Mouse (Mus musculus) stomach, postnatal 0 days (tissue): Measurements from ENCODE around the gene Ppp1r27. TPM values are rescaled to one million over a fixed set of nuclear protein-coding genes. Genes with fewer than 3 reads are reported as not detected.

Experiments used
- ATAC-seq: fragments of 200-750 bp; cut with Nextera tagmentation; 2 replicates; pipeline ENCODE4 v1.8.0; 2017; ENCODE audit not compliant: low FRiP score, low TSS enrichment
- DNase-seq: peaks from one replicate; pipeline ENCODE4 v3.0.0-alpha.2; 2016; ENCODE audit warnings: low spot score
- H3K27ac ChIP-seq: fragments of 300-500 bp; sonication (generic); replicated peaks from 2 replicates; pipeline ENCODE4 v1.5.1; 2014; ENCODE audit warnings: mild to moderate bottlenecking, control low read depth
- H3K27me3 ChIP-seq: fragments of 300-500 bp; sonication (generic); 2 replicates; pipeline ENCODE4 v1.6.1; 2014; ENCODE audit warnings: low read length; ENCODE audit not compliant: control insufficient read depth, insufficient read depth
- H3K36me3 ChIP-seq: fragments of 300-500 bp; sonication (generic); 2 replicates; pipeline ENCODE4 v1.6.1; 2014; ENCODE audit warnings: low read length, mixed read lengths; ENCODE audit not compliant: control insufficient read depth, insufficient read depth
- H3K4me1 ChIP-seq: fragments of 300-500 bp; sonication (generic); replicated peaks from 2 replicates; pipeline ENCODE4 v1.6.1; 2014; ENCODE audit warnings: antibody characterized with exemption; ENCODE audit not compliant: control insufficient read depth, insufficient read depth
- H3K4me2 ChIP-seq: fragments of 300-500 bp; sonication (generic); replicated peaks from 2 replicates; pipeline ENCODE4 v1.6.1; 2014; ENCODE audit warnings: low read depth, mild to moderate bottlenecking, control low read depth, moderate library complexity
- H3K4me3 ChIP-seq: fragments of 300-500 bp; sonication (generic); 2 replicates; pipeline ENCODE4 v1.5.1; 2014; ENCODE audit warnings: low read depth, low read length, control low read depth
- H3K9ac ChIP-seq: fragments of 300-500 bp; sonication (generic); 2 replicates; pipeline ENCODE4 v1.6.1; 2014; ENCODE audit warnings: mild to moderate bottlenecking, low read length, control low read depth, mixed read lengths
- H3K9me3 ChIP-seq: fragments of 300-500 bp; sonication (generic); 2 replicates; pipeline ENCODE4 v1.6.1; 2016; ENCODE audit warnings: low read length; ENCODE audit not compliant: control insufficient read depth
- CTCF ChIP-seq: IDR thresholded peaks from 2 replicates; pipeline ENCODE4 v1.5.1; 2016; ENCODE audit warnings: antibody characterized with exemption, low read depth, mild to moderate bottlenecking, moderate library complexity
- EP300 ChIP-seq: optimal IDR thresholded peaks from 2 replicates; pipeline ENCODE3; 2016; ENCODE audit warnings: antibody characterized with exemption
- WGBS: fragments of 180-500 bp; shearing (Covaris S2); extraction: QIAGEN DNeasy Blood & Tissue Kit; methylation state at CpG from one replicate; pipeline ENCODE4 v1.1.7; 2014; 5-methylcytosine and 5-hydroxymethylcytosine counted together
- polyA plus RNA-seq: library from polyadenylated mRNA; unstranded; fragments of >200 nt; fragmentation: Nextera tagmentation; extraction: Ambion mirVana; gene quantifications from 2 replicates; pipeline ENCODE4 v1.2.1, GENCODE M21; 2015

Gene Ppp1r27
- polyA plus RNA-seq, 1 experiment from 2014 or later: not detected

DNA sequence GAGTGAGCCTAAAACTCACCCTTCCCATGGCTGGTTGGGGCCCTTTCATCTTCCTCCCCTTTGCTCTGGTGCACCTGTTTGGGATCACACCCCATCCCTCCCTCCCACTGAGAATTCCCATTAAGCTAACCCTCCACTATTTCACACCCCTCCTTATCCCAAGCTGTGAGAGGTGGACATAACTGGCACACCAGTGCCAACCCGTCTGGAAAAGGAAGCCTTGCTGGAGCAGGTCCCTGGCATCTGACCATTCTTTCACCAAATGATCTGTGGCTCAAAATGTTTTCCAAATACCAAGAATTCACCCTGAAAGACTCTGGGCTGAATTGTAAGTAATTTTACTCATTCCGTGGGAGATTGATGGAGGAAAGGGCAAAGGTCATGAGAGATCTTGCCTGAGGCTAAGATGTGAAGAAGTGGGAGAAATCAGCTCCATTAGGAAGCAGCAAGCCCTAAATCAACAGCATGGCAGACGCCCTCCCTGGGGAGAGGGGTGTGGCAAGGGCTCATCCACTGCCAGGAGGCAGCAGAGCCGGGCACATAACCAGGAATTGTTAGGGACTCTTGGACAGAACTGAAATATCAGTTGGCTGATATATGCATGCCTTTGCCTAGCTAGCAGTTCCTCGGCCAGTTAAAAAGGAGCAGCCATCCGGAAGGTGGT lies 38.0 kb downstream of the Ppp1r27 start:
- Histone ChIP-seq H3K4me2 (no peak overlapping the region), H3K9me3 (no peaks in the 10 kb centered on the region), H3K4me3 (no peak overlapping the region), H3K27me3 (no peaks in the 10 kb centered on the region), H3K36me3 (no peaks in the 10 kb centered on the region), H3K9ac (no peak overlapping the region), H3K27ac (no peak overlapping the region), H3K4me1 (0 out of 2 replicates have a peak, but pooled peaks cover 5% of the 10 kb centered on the region)
- DNase-seq (no peak), ATAC-seq (no peak)
- TF ChIP-seq CTCF: no peak
- 26% methylated on average over 6 of the region's 6 CpGs for WGBS

DNA sequence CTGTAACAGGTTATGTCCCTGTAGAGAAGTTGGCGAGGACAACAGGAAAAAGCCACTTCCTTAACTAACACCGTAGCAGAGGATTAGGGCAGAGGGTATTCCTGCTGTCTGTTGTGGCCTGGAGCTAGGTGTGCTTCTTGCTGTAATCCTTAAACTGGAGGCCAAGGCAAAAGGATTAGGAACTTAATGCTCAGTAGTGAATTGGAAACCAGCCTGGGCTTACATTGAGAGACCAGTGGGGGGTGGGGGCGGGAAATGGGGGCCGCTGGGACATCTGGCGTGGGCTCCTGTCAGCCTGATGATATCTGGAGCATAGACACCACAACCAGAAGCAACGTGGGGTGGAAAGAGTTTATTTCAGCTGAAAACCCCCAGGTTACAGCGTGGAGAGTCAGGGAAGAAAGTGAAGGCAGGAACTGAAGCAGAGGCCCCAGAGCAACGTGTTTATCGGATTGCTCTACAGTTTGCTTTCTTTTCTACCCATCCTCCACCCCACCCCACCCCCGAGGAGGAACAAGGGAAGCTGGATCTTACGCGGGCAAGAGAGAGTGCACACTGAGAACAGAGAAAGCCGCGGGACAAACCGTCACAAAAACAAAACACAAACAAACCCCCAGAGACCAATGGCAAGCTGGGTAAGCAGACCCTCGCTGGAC lies 40.4 kb downstream of the Ppp1r27 start:
- Histone ChIP-seq H3K27ac (peak overlapping the region; percentile 86), H3K27me3 (no peaks in the 10 kb centered on the region), H3K36me3 (no peaks in the 10 kb centered on the region), H3K4me3 (peak overlapping the region; percentile 8), H3K4me2 (peak overlapping the region; percentile 49), H3K4me1 (0 out of 2 replicates have a peak, but pooled peaks cover 5% of the 10 kb centered on the region), H3K9ac (peak overlapping the region; percentile 38), H3K9me3 (no peaks in the 10 kb centered on the region)
- ATAC-seq: no peak
- TF ChIP-seq EP300 (no peak), CTCF (no peak)
- peak; percentile 50 for DNase-seq
- WGBS: 6% methylated on average over 16 of the region's 16 CpGs

DNA sequence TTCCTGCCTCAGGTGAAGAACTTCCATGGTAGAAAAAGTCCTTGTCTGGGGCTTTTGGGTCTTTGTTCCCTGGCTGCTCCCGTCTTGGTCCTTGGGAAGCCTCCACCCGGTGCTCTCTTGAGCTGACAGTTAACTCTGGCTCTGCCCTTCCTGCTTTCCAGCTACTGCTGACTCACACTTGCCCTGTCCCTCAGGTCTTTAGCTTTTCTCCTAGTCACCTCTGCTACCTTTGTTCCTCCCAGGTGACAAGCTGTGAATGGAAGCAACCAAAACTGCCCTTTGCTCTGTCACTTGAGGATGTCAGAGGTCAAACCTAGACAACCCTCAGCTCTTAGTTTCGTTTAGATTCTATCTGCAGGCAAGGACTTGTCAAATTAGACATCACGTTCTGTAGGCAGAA lies 41.0 kb downstream of the Ppp1r27 start:
- H3K4me2 ChIP-seq: no peak overlapping the region
- H3K9ac ChIP-seq: no peak overlapping the region

DNA sequence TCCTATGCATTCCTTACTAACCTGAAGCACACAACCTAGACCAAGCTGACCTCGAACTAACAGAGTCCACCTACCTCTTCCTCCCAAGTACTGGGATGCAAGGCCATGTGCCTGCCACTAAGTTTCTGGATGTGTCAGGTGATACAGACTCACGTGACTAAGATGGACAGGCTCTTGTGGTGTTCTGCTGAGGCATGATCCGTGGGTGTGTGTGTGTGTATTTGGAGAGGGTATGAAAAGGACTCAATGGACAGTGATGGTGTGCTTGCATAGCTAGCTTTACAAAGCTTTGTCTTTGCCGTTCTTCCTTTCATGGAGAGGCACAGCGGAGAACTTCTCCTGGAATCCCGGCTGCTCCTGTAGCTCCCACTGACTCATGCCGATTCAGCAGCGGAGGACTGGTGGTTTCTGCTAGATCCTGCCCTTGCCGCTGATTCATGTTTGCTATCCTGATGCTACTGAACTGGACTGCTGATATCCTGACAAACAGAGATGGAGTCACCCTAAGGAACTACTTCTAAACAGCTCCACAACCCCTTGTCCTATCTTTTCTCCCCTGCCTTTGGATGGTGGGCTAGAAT lies 42.6 kb downstream of the Ppp1r27 start:
- Histone ChIP-seq H3K9me3 (no peaks in the 10 kb centered on the region), H3K36me3 (no peaks in the 10 kb centered on the region), H3K27me3 (no peaks in the 10 kb centered on the region), H3K4me2 (no peak overlapping the region), H3K9ac (no peak overlapping the region), H3K4me3 (no peak overlapping the region), H3K27ac (peak overlapping the region; percentile 90), H3K4me1 (0 out of 2 replicates have a peak, but pooled peaks cover 5% of the 10 kb centered on the region)
- peak; percentile 39 for ATAC-seq
- DNase-seq: peak; percentile 57
- no peak for TF ChIP-seq EP300
- no peak for TF ChIP-seq CTCF
- WGBS: 54% methylated on average over 9 of the region's 9 CpGs

More for the DNA sequence above, 41.0 kb downstream of the Ppp1r27 start:
- no peaks in the 10 kb centered on the region for H3K9me3 ChIP-seq
- peak; percentile 51 for DNase-seq
- peak overlapping the region; percentile 86 for H3K27ac ChIP-seq
- 39% methylated on average over 4 of the region's 4 CpGs for WGBS
- 0 out of 2 replicates have a peak, but pooled peaks cover 5% of the 10 kb centered on the region for H3K4me1 ChIP-seq
- ATAC-seq: peak; percentile 34; the same call in 1 of the 2 replicates
- H3K27me3 ChIP-seq: no peaks in the 10 kb centered on the region
- H3K36me3 ChIP-seq: no peaks in the 10 kb centered on the region
- no peak overlapping the region for H3K4me3 ChIP-seq
- TF ChIP-seq EP300: no peak
- TF ChIP-seq CTCF: no peak

DNA sequence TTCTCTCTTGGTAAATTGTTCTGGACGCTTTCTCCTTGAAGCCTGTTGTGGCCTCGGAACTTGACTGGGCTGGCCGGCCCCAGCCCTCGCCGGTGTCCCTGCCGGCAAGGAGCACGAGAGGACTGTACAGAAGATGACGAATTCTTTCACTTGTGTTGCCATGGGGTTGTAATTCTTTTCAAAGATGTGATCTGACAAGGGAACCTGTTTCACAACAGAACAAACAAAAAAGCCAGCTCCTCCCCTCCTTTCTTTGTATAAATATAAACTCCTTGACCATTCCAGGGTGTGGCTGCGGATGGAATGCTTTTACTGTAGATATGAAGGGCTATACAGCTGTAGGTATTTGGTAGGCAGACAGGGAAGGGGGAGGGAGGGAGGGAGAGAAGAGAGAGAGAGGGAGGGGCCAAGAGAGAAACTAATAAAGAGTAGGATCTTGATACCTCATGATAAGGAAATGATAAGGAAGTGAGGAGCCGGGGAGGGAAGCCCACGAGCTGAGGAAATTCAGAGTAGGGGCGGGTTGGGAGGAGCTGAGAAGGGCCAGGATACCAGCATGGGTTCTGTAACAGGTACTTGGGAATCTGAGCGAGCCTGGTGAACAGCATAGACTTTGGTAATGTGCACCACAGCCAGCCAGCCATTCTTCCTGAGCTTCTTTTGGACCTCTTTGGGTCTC lies 43.2 kb downstream of the Ppp1r27 start:
- Histone ChIP-seq H3K4me1 (0 out of 2 replicates have a peak, but pooled peaks cover 5% of the 10 kb centered on the region), H3K27ac (peak overlapping the region; percentile 90)

More for the DNA sequence above, 43.2 kb downstream of the Ppp1r27 start:
- WGBS: 40% methylated on average over 13 of the region's 13 CpGs
- Histone ChIP-seq H3K4me2 (no peak overlapping the region), H3K4me3 (no peak overlapping the region), H3K36me3 (no peaks in the 10 kb centered on the region), H3K9ac (no peak overlapping the region), H3K9me3 (no peaks in the 10 kb centered on the region), H3K27me3 (no peaks in the 10 kb centered on the region)
- peak; percentile 88 for ATAC-seq
- DNase-seq: peak; percentile 67
- TF ChIP-seq CTCF: no peak
- no peak for TF ChIP-seq EP300
